Mouse (Mus musculus): ENCODE results near the gene Fis1. TPM values are rescaled to one million over a fixed set of nuclear protein-coding genes. Genes with fewer than 3 reads are reported as not detected.

Fis1 gene
- polyA plus RNA-seq, 1 experiment from 2014 or later: 251 TPM

- Histone ChIP-seq H3K9ac (ENCODE audit: low read depth, low read length) (peak overlapping the region; percentile 77), H3K4me1 (replicated peaks; ENCODE audit: control insufficient read depth, insufficient read depth, low read length) (peaks cover 35% of the 10 kb centered on the region), H3K9me3 (ENCODE audit: control insufficient read depth, low read length) (no peaks in the 10 kb centered on the region), H3K36me3 (ENCODE audit: control insufficient read depth, insufficient read depth, low read length) (peaks cover 27% of the 10 kb centered on the region), H3K4me3 (ENCODE audit: low read depth, low read length) (peak overlapping the region; percentile 72), H3K4me2 (peak overlapping the region; percentile 79), H3K27ac (ENCODE audit: low read depth, low read length) (peak overlapping the region; percentile 79), H3K27me3 (replicated peaks; ENCODE audit: control insufficient read depth, insufficient read depth, low read length) (no peaks in the 10 kb centered on the region)
- ATAC-seq (replicated peaks; ENCODE audit: low FRiP score) (peak; percentile 6; the same call in 1 of the 2 replicates), DNase-seq (ENCODE audit: low spot score) (no peak)
- 27% methylated on average over 5 of the region's 5 CpGs for WGBS
These were observed 8.4 kb downstream of the Fis1 start for GRCm38 (mm10) chr5:136961334-136961982.

- Histone ChIP-seq H3K27ac (ENCODE audit: low read depth, low read length) (peak overlapping the region; percentile 79), H3K4me2 (peak overlapping the region; percentile 79), H3K9me3 (ENCODE audit: control insufficient read depth, low read length) (no peaks in the 10 kb centered on the region), H3K9ac (ENCODE audit: low read depth, low read length) (peak overlapping the region; percentile 77), H3K4me3 (ENCODE audit: low read depth, low read length) (peak overlapping the region; percentile 72), H3K36me3 (ENCODE audit: control insufficient read depth, insufficient read depth, low read length) (peaks cover 27% of the 10 kb centered on the region), H3K4me1 (replicated peaks; ENCODE audit: control insufficient read depth, insufficient read depth, low read length) (peaks cover 37% of the 10 kb centered on the region), H3K27me3 (replicated peaks; ENCODE audit: control insufficient read depth, insufficient read depth, low read length) (no peaks in the 10 kb centered on the region)
- ATAC-seq (replicated peaks; ENCODE audit: low FRiP score) (peak; percentile 88), DNase-seq (ENCODE audit: low spot score) (peak; percentile 94)
- under 1% methylated on average over 20 of the region's 20 CpGs for WGBS
These were observed 8.9 kb downstream of the Fis1 start for GRCm38 (mm10) chr5:136961983-136962461.

- peak overlapping the region; percentile 77 for H3K9ac ChIP-seq (ENCODE audit: low read depth, low read length)
- WGBS: 1% methylated on average over 10 of the region's 10 CpGs
These were observed 9.4 kb downstream of the Fis1 start for GRCm38 (mm10) chr5:136962501-136962900.

GRCm38 (mm10) chr5:136962966-136963540, 10.0 kb downstream of the Fis1 start:
- H3K36me3 ChIP-seq (ENCODE audit: control insufficient read depth, insufficient read depth, low read length): peaks cover 27% of the 10 kb centered on the region
- ATAC-seq (replicated peaks; ENCODE audit: low FRiP score): no peak
- peaks cover 37% of the 10 kb centered on the region for H3K4me1 ChIP-seq (replicated peaks; ENCODE audit: control insufficient read depth, insufficient read depth, low read length)
- H3K9me3 ChIP-seq (ENCODE audit: control insufficient read depth, low read length): no peaks in the 10 kb centered on the region
- no peaks in the 10 kb centered on the region for H3K27me3 ChIP-seq (replicated peaks; ENCODE audit: control insufficient read depth, insufficient read depth, low read length)
- DNase-seq (ENCODE audit: low spot score): no peak
- 73% methylated on average over 8 of the region's 8 CpGs for WGBS
- H3K4me2 ChIP-seq: peak overlapping the region; percentile 79
- H3K27ac ChIP-seq (ENCODE audit: low read depth, low read length): peak overlapping the region; percentile 23; the same call in 1 of the 2 replicates
- H3K4me3 ChIP-seq (ENCODE audit: low read depth, low read length): peak overlapping the region; percentile 72
- H3K9ac ChIP-seq (ENCODE audit: low read depth, low read length): peak overlapping the region; percentile 77

More at GRCm38 (mm10) chr5:136962501-136962900, 9.4 kb downstream of the Fis1 start:
- Histone ChIP-seq H3K36me3 (ENCODE audit: control insufficient read depth, insufficient read depth, low read length) (peaks cover 27% of the 10 kb centered on the region), H3K9me3 (ENCODE audit: control insufficient read depth, low read length) (no peaks in the 10 kb centered on the region), H3K27ac (ENCODE audit: low read depth, low read length) (peak overlapping the region; percentile 79), H3K4me2 (peak overlapping the region; percentile 79), H3K4me1 (replicated peaks; ENCODE audit: control insufficient read depth, insufficient read depth, low read length) (peaks cover 37% of the 10 kb centered on the region), H3K4me3 (ENCODE audit: low read depth, low read length) (peak overlapping the region; percentile 72), H3K27me3 (replicated peaks; ENCODE audit: control insufficient read depth, insufficient read depth, low read length) (no peaks in the 10 kb centered on the region)
- peak; percentile 71 for DNase-seq (ENCODE audit: low spot score)
- ATAC-seq (replicated peaks; ENCODE audit: low FRiP score): peak; percentile 66

- peak overlapping the region; percentile 52; the same call in 1 of the 2 replicates for H3K9ac ChIP-seq (ENCODE audit: low read depth, low read length)
- DNase-seq (ENCODE audit: low spot score): no peak
- no peaks in the 10 kb centered on the region for H3K27me3 ChIP-seq (replicated peaks; ENCODE audit: control insufficient read depth, insufficient read depth, low read length)
- H3K36me3 ChIP-seq (ENCODE audit: control insufficient read depth, insufficient read depth, low read length): peaks cover 24% of the 10 kb centered on the region
- 58% methylated on average over 9 of the region's 9 CpGs for WGBS
- H3K4me1 ChIP-seq (replicated peaks; ENCODE audit: control insufficient read depth, insufficient read depth, low read length): peaks cover 37% of the 10 kb centered on the region
- H3K9me3 ChIP-seq (ENCODE audit: control insufficient read depth, low read length): no peaks in the 10 kb centered on the region
- H3K27ac ChIP-seq (ENCODE audit: low read depth, low read length): peak overlapping the region; percentile 76
- ATAC-seq (replicated peaks; ENCODE audit: low FRiP score): peak; percentile 75
- H3K4me3 ChIP-seq (ENCODE audit: low read depth, low read length): no peak overlapping the region
- peak overlapping the region; percentile 43 for H3K4me2 ChIP-seq
These were observed 12.1 kb downstream of the Fis1 start for GRCm38 (mm10) chr5:136965210-136965609.

GRCm38 (mm10) chr5:136965686-136966085, 12.6 kb downstream of the Fis1 start:
- peaks cover 37% of the 10 kb centered on the region for H3K4me1 ChIP-seq (replicated peaks; ENCODE audit: control insufficient read depth, insufficient read depth, low read length)
- no peaks in the 10 kb centered on the region for H3K27me3 ChIP-seq (replicated peaks; ENCODE audit: control insufficient read depth, insufficient read depth, low read length)
- WGBS: 85% methylated on average over 8 of the region's 8 CpGs
- ATAC-seq (replicated peaks; ENCODE audit: low FRiP score): peak; percentile 19; the same call in 1 of the 2 replicates
- no peak overlapping the region for H3K4me3 ChIP-seq (ENCODE audit: low read depth, low read length)
- peak overlapping the region; percentile 10; the same call in 1 of the 2 replicates for H3K9ac ChIP-seq (ENCODE audit: low read depth, low read length)
- peaks cover 24% of the 10 kb centered on the region for H3K36me3 ChIP-seq (ENCODE audit: control insufficient read depth, insufficient read depth, low read length)
- H3K4me2 ChIP-seq: peak overlapping the region; percentile 43
- no peaks in the 10 kb centered on the region for H3K9me3 ChIP-seq (ENCODE audit: control insufficient read depth, low read length)
- H3K27ac ChIP-seq (ENCODE audit: low read depth, low read length): peak overlapping the region; percentile 76
- no peak for DNase-seq (ENCODE audit: low spot score)

GRCm38 (mm10) chr5:136966331-136966730, 13.3 kb downstream of the Fis1 start, which contains the start of gene Cldn15:
Cldn15 (plus strand) TSS chr5:136966616.
- ATAC-seq (replicated peaks; ENCODE audit: low FRiP score) (no peak), DNase-seq (ENCODE audit: low spot score) (no peak)
- Histone ChIP-seq H3K9me3 (ENCODE audit: control insufficient read depth, low read length) (no peaks in the 10 kb centered on the region), H3K4me2 (peak within 1 kb of the TSS; percentile 43), H3K4me1 (replicated peaks; ENCODE audit: control insufficient read depth, insufficient read depth, low read length) (peaks cover 37% of the 10 kb centered on the region), H3K36me3 (ENCODE audit: control insufficient read depth, insufficient read depth, low read length) (peaks cover 24% of the 10 kb centered on the region), H3K9ac (ENCODE audit: low read depth, low read length) (peak within 1 kb of the TSS; percentile 10), H3K27me3 (replicated peaks; ENCODE audit: control insufficient read depth, insufficient read depth, low read length) (no peaks in the 10 kb centered on the region), H3K4me3 (ENCODE audit: low read depth, low read length) (no peak within 1 kb of the TSS), H3K27ac (ENCODE audit: low read depth, low read length) (peak within 1 kb of the TSS; percentile 76)
- WGBS: 53% methylated on average over 6 of the region's 6 CpGs

DNA sequence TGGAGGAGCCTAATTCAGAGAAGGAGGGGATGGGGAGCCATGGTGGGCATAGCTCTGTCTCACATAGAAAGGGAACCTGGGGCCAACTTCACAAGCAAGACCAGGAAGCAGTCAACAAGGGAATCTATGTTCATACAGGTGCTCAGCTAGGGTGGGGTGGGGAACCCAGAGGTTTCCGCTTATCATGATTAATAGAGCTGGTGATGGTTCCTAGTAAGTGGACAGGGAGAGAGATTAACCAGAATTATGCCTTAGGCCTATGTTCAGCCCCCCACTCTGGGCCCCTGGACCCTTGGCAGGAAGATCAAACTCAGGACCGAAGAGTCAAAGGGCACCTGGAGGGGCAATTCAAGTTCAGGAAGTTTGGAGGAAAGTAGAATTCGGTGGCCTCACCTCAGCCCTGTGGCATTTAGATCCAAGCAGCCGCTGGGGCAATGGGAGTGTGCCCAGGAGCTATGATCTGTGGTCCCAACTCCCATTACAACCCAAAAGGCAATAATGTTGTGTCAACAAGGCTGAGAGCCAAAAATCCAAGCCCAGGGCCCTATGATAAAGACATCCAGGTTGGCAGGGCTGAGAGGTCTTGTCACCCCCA, 13.9 kb downstream of the Fis1 start:
- Histone ChIP-seq H3K9ac (ENCODE audit: low read depth, low read length) (no peak overlapping the region), H3K4me2 (no peak overlapping the region), H3K27ac (ENCODE audit: low read depth, low read length) (0 out of 2 replicates have a peak overlapping the region, but pooled peaks have one; percentile 22), H3K36me3 (ENCODE audit: control insufficient read depth, insufficient read depth, low read length) (peaks cover 24% of the 10 kb centered on the region), H3K9me3 (ENCODE audit: control insufficient read depth, low read length) (no peaks in the 10 kb centered on the region), H3K4me1 (replicated peaks; ENCODE audit: control insufficient read depth, insufficient read depth, low read length) (peaks cover 37% of the 10 kb centered on the region), H3K4me3 (ENCODE audit: low read depth, low read length) (no peak overlapping the region), H3K27me3 (replicated peaks; ENCODE audit: control insufficient read depth, insufficient read depth, low read length) (no peaks in the 10 kb centered on the region)
- 85% methylated on average over 4 of the region's 4 CpGs for WGBS
- no peak for ATAC-seq (replicated peaks; ENCODE audit: low FRiP score)
- no peak for DNase-seq (ENCODE audit: low spot score)
